ENCODE assay signal across 24 mouse cellular contexts in genomic region chr2:140715822-140716221, GRCm38 (mm10). TPM values are rescaled to one million over a fixed set of nuclear protein-coding genes. Genes with fewer than 3 reads are reported as not detected.
"Had no signal": no experiment of that assay in that cellular context is flagged by ENCODE, and none has a peak within 500 bp of the region (broad histone marks: within the 10 kb centered on the region; RNA-seq: fewer than 3 reads in every experiment).

No protein-coding gene starts in this region.

- ATAC-seq: lung, postnatal 0 days; midbrain, embryonic 16.5 days had no signal

- H3K9ac ChIP-seq: liver, embryonic 14.5 days; lung, embryonic 15.5 days; midbrain, embryonic 12.5 days; neural tube, embryonic 13.5 days; neural tube, embryonic 15.5 days had no signal

- H3K9me3 ChIP-seq: lung, embryonic 15.5 days; midbrain, embryonic 10.5 days; midbrain, embryonic 12.5 days; neural tube, embryonic 13.5 days; neural tube, embryonic 15.5 days had no signal

- DNase-seq: lung, adult 2 months; lung, postnatal 14 days; lung, postnatal 36 days; midbrain, embryonic 14.5 days; retina, postnatal 1 day; right cerebral cortex, adult 18-20 months; right cerebral cortex, postnatal 25 days; right cerebral cortex, postnatal 4 days; spleen, adult 18-20 months; thymus, adult 18-20 months; thymus, postnatal 14 days; thymus, postnatal 36 days had no signal

- H3K4me3 ChIP-seq: lung, embryonic 15.5 days; megakaryocyte, embryonic 14.5 days; midbrain, embryonic 10.5 days; midbrain, embryonic 12.5 days; myocyte; neural tube, embryonic 13.5 days; neural tube, embryonic 15.5 days had no signal

- H3K27me3 ChIP-seq: lung, embryonic 15.5 days; megakaryocyte, embryonic 14.5 days; midbrain, embryonic 12.5 days; neural tube, embryonic 13.5 days; neural tube, embryonic 15.5 days had no signal

- H3K4me2 ChIP-seq: lung, embryonic 15.5 days; midbrain, embryonic 12.5 days; neural tube, embryonic 13.5 days; neural tube, embryonic 15.5 days had no signal

- H3K27ac ChIP-seq: liver, embryonic 14.5 days; lung, embryonic 15.5 days; macrophage; midbrain, embryonic 10.5 days; midbrain, embryonic 12.5 days; neural tube, embryonic 13.5 days; neural tube, embryonic 15.5 days had no signal

- H3K4me1 ChIP-seq: lung, embryonic 15.5 days; megakaryocyte, embryonic 14.5 days; midbrain, embryonic 10.5 days; midbrain, embryonic 12.5 days; neural tube, embryonic 13.5 days; neural tube, embryonic 15.5 days had no signal

- H3K36me3 ChIP-seq: lung, embryonic 15.5 days; midbrain, embryonic 10.5 days; midbrain, embryonic 12.5 days; neural tube, embryonic 13.5 days; neural tube, embryonic 15.5 days had no signal

RNA-seq across cellular contexts. Expression of gene Flrt3, which starts 44.6 kb away (rescaled TPM):
- total RNA-seq: megakaryocyte progenitor cell, adult 5-6 weeks had no signal
